Mouse (Mus musculus) neural tube, embryonic 13.5 days (tissue): ENCODE measurements around the gene Zmynd8. TPM values are rescaled to one million over a fixed set of nuclear protein-coding genes. Genes with fewer than 3 reads are reported as not detected.
A peak's percentile ranks its signal among the peaks of the same experiment; 100 is the strongest.

ENCODE experiments used
- ATAC-seq: fragments of 200-750 bp; cut with Nextera tagmentation; 2 replicates; pipeline ENCODE4 v1.8.0; 2017; ENCODE audit warnings: low read depth, mild to moderate bottlenecking, moderate TSS enrichment, moderate library complexity
- H3K27ac ChIP-seq: fragments of 300-500 bp; sonication (generic); replicated peaks from 2 replicates; pipeline ENCODE4 v1.5.1; 2015; ENCODE audit warnings: moderate library complexity, mild to moderate bottlenecking, inconsistent platforms
- H3K27me3 ChIP-seq: fragments of 300-500 bp; sonication (generic); 2 replicates; pipeline ENCODE4 v1.6.1; 2015; ENCODE audit warnings: mild to moderate bottlenecking, inconsistent platforms
- H3K36me3 ChIP-seq: fragments of 300-500 bp; sonication (generic); 2 replicates; pipeline ENCODE4 v1.6.1; 2015; ENCODE audit warnings: mild to moderate bottlenecking, inconsistent platforms
- H3K4me1 ChIP-seq: fragments of 300-500 bp; sonication (generic); replicated peaks from 2 replicates; pipeline ENCODE4 v1.6.1; 2015; ENCODE audit warnings: inconsistent platforms
- H3K4me2 ChIP-seq: fragments of 300-500 bp; sonication (generic); 2 replicates; pipeline ENCODE4 v1.6.1; 2015; ENCODE audit warnings: inconsistent platforms, mild to moderate bottlenecking, moderate library complexity
- H3K4me3 ChIP-seq: fragments of 300-500 bp; sonication (generic); 2 replicates; pipeline ENCODE4 v1.5.1; 2015; ENCODE audit warnings: mild to moderate bottlenecking, inconsistent platforms
- H3K9ac ChIP-seq: fragments of 300-500 bp; sonication (generic); 2 replicates; pipeline ENCODE4 v1.6.1; 2015; ENCODE audit warnings: moderate library complexity, mild to moderate bottlenecking, inconsistent platforms
- H3K9me3 ChIP-seq: fragments of 300-500 bp; sonication (generic); 2 replicates; pipeline ENCODE4 v1.6.1; 2016; ENCODE audit warnings: inconsistent platforms
- WGBS: fragments of 180-500 bp; shearing (Covaris S2); methylation state at CpG from one replicate; pipeline ENCODE4 v1.1.7; 2015; 5-methylcytosine and 5-hydroxymethylcytosine counted together
- polyA plus RNA-seq: library from polyadenylated mRNA; unstranded; fragments of >200 nt; fragmentation: Nextera tagmentation; extraction: Ambion mirVana; gene quantifications from 2 replicates; pipeline ENCODE4 v1.2.1, GENCODE M21; 2015

Zmynd8 gene
- polyA plus RNA-seq, 1 experiment from 2014 or later, result 69.0 TPM

GRCm38 (mm10) chr2:165820504-165821095, 78.2 kb downstream of the Zmynd8 start:
- 72% methylated on average over 15 of the region's 15 CpGs for WGBS
- H3K27ac ChIP-seq, result peak overlapping the region; percentile 67
- H3K4me1 ChIP-seq, result peaks cover 34% of the 10 kb centered on the region
- no peak overlapping the region for H3K4me2 ChIP-seq
- H3K4me3 ChIP-seq, result no peak overlapping the region
- H3K9ac ChIP-seq, result peak overlapping the region; percentile 9; the same call in 1 of the 2 replicates
- no peak for ATAC-seq
- H3K36me3 ChIP-seq, result peaks cover 84% of the 10 kb centered on the region
- no peaks in the 10 kb centered on the region for H3K9me3 ChIP-seq
- no peaks in the 10 kb centered on the region for H3K27me3 ChIP-seq

GRCm38 (mm10) chr2:165820073-165820472, 78.7 kb downstream of the Zmynd8 start:
- H3K4me1 ChIP-seq, result peaks cover 34% of the 10 kb centered on the region
- no peaks in the 10 kb centered on the region for H3K27me3 ChIP-seq
- H3K9ac ChIP-seq, result no peak overlapping the region
- peaks cover 82% of the 10 kb centered on the region for H3K36me3 ChIP-seq
- 84% methylated on average over 3 of the region's 3 CpGs for WGBS
- peak overlapping the region; percentile 67 for H3K27ac ChIP-seq
- no peaks in the 10 kb centered on the region for H3K9me3 ChIP-seq
- no peak for ATAC-seq
- no peak overlapping the region for H3K4me2 ChIP-seq
- H3K4me3 ChIP-seq, result no peak overlapping the region

GRCm38 (mm10) chr2:165818985-165819948, 79.5 kb downstream of the Zmynd8 start:
- 81% methylated on average over 10 of the region's 10 CpGs for WGBS
- H3K27ac ChIP-seq, result no peak overlapping the region; the same call in 1 of the 2 replicates
- peaks cover 82% of the 10 kb centered on the region for H3K36me3 ChIP-seq

GRCm38 (mm10) chr2:165818570-165818969, 80.2 kb downstream of the Zmynd8 start:
- Histone ChIP-seq H3K27ac (no peak overlapping the region), H3K27me3 (no peaks in the 10 kb centered on the region), H3K9me3 (no peaks in the 10 kb centered on the region), H3K4me2 (no peak overlapping the region), H3K4me1 (peaks cover 41% of the 10 kb centered on the region), H3K36me3 (peaks cover 82% of the 10 kb centered on the region), H3K9ac (no peak overlapping the region), H3K4me3 (no peak overlapping the region)
- ATAC-seq, result no peak
- WGBS, result 87% methylated on average over 6 of the region's 6 CpGs

More at GRCm38 (mm10) chr2:165818985-165819948, 79.5 kb downstream of the Zmynd8 start:
- H3K4me1 ChIP-seq, result peaks cover 35% of the 10 kb centered on the region
- no peak overlapping the region for H3K4me3 ChIP-seq
- no peak overlapping the region for H3K4me2 ChIP-seq
- no peaks in the 10 kb centered on the region for H3K27me3 ChIP-seq
- peak; percentile 40; the same call in 1 of the 2 replicates for ATAC-seq
- no peak overlapping the region for H3K9ac ChIP-seq
- no peaks in the 10 kb centered on the region for H3K9me3 ChIP-seq

- H3K4me3 ChIP-seq, result no peak overlapping the region
- no peaks in the 10 kb centered on the region for H3K9me3 ChIP-seq
- peaks cover 38% of the 10 kb centered on the region for H3K4me1 ChIP-seq
- no peak for ATAC-seq
- H3K9ac ChIP-seq, result peak overlapping the region; percentile 49; the same call in 1 of the 2 replicates
- WGBS, result 92% methylated on average over 10 of the region's 10 CpGs
- peaks cover 83% of the 10 kb centered on the region for H3K36me3 ChIP-seq
- H3K27ac ChIP-seq, result 0 out of 2 replicates have a peak overlapping the region, but pooled peaks have one; percentile 9
- no peaks in the 10 kb centered on the region for H3K27me3 ChIP-seq
- no peak overlapping the region for H3K4me2 ChIP-seq
These were observed 81.4 kb downstream of the Zmynd8 start for GRCm38 (mm10) chr2:165817437-165817836.

- Histone ChIP-seq H3K4me2 (no peak overlapping the region), H3K4me1 (peaks cover 38% of the 10 kb centered on the region), H3K9me3 (no peaks in the 10 kb centered on the region), H3K27ac (peak overlapping the region; percentile 66; the same call in 1 of the 2 replicates), H3K27me3 (no peaks in the 10 kb centered on the region), H3K36me3 (peaks cover 89% of the 10 kb centered on the region), H3K4me3 (no peak overlapping the region), H3K9ac (no peak overlapping the region)
- WGBS, result 76% methylated on average over 25 of the region's 28 CpGs
- no peak for ATAC-seq
These were observed 83.5 kb downstream of the Zmynd8 start for GRCm38 (mm10) chr2:165815103-165815880.

GRCm38 (mm10) chr2:165812889-165813288, 85.9 kb downstream of the Zmynd8 start:
- H3K4me3 ChIP-seq, result no peak overlapping the region
- H3K27ac ChIP-seq, result no peak overlapping the region
- H3K9me3 ChIP-seq, result no peaks in the 10 kb centered on the region
- 70% methylated on average over 8 of the region's 8 CpGs for WGBS
- H3K4me1 ChIP-seq, result peaks cover 38% of the 10 kb centered on the region
- H3K9ac ChIP-seq, result no peak overlapping the region
- no peaks in the 10 kb centered on the region for H3K27me3 ChIP-seq
- H3K4me2 ChIP-seq, result no peak overlapping the region
- peaks cover 93% of the 10 kb centered on the region for H3K36me3 ChIP-seq
- ATAC-seq, result no peak

GRCm38 (mm10) chr2:165811536-165811935, 87.3 kb downstream of the Zmynd8 start:
- H3K9ac ChIP-seq, result no peak overlapping the region

GRCm38 (mm10) chr2:165809901-165810477, 88.8 kb downstream of the Zmynd8 start:
- H3K4me1 ChIP-seq, result peaks cover 14% of the 10 kb centered on the region
- H3K27ac ChIP-seq, result no peak overlapping the region
- H3K36me3 ChIP-seq, result peaks cover 98% of the 10 kb centered on the region
- H3K9me3 ChIP-seq, result no peaks in the 10 kb centered on the region
- H3K27me3 ChIP-seq, result no peaks in the 10 kb centered on the region
- 67% methylated on average over 5 of the region's 5 CpGs for WGBS
- H3K4me2 ChIP-seq, result no peak overlapping the region
- H3K4me3 ChIP-seq, result no peak overlapping the region
- H3K9ac ChIP-seq, result no peak overlapping the region
- no peak for ATAC-seq

More at GRCm38 (mm10) chr2:165811536-165811935, 87.3 kb downstream of the Zmynd8 start:
- Histone ChIP-seq H3K36me3 (peaks cover 93% of the 10 kb centered on the region), H3K27ac (no peak overlapping the region), H3K4me3 (no peak overlapping the region), H3K9me3 (no peaks in the 10 kb centered on the region), H3K4me1 (peaks cover 29% of the 10 kb centered on the region), H3K4me2 (no peak overlapping the region), H3K27me3 (no peaks in the 10 kb centered on the region)
- ATAC-seq, result peak; percentile 29; the same call in 1 of the 2 replicates
- WGBS, result 70% methylated on average over 5 of the region's 5 CpGs

- Histone ChIP-seq H3K9ac (no peak overlapping the region), H3K36me3 (peaks cover 98% of the 10 kb centered on the region), H3K9me3 (no peaks in the 10 kb centered on the region), H3K4me3 (no peak overlapping the region), H3K4me2 (no peak overlapping the region), H3K27ac (no peak overlapping the region), H3K4me1 (peaks cover 8% of the 10 kb centered on the region), H3K27me3 (no peaks in the 10 kb centered on the region)
- no peak for ATAC-seq
- WGBS, result 95% methylated on average over 5 of the region's 5 CpGs
These were observed 89.7 kb downstream of the Zmynd8 start for GRCm38 (mm10) chr2:165809091-165809490.

- ATAC-seq, result no peak
- WGBS, result 97% methylated on average over 12 of the region's 12 CpGs
- H3K4me2 ChIP-seq, result no peak overlapping the region
These were observed 90.4 kb downstream of the Zmynd8 start for GRCm38 (mm10) chr2:165808179-165808975.

More at GRCm38 (mm10) chr2:165808179-165808975, 90.4 kb downstream of the Zmynd8 start:
- Histone ChIP-seq H3K4me3 (no peak overlapping the region), H3K9me3 (no peaks in the 10 kb centered on the region), H3K4me1 (peaks cover under 1% of the 10 kb centered on the region; the same call in 1 of the 2 replicates), H3K9ac (no peak overlapping the region), H3K36me3 (peaks cover 93% of the 10 kb centered on the region), H3K27ac (no peak overlapping the region), H3K27me3 (no peaks in the 10 kb centered on the region)
